Mouse (Mus musculus) gastrocnemius, postnatal 25 days (tissue): ENCODE measurements around the gene Gm3072. TPM values are rescaled to one million over a fixed set of nuclear protein-coding genes. Genes with fewer than 3 reads are reported as not detected.
"Not testable (repeated sequence)": the region's sequence is repeated elsewhere in the genome, so short reads cannot be mapped to it uniquely, and the experiment has no call there.

Experiments used
- DNase-seq: peaks from one replicate; pipeline ENCODE4 v3.0.0; 2022
- long read RNA-seq, 2 experiments: library from polyadenylated mRNA; stranded (forward); transcript quantifications; one replicate each; pipeline ENCODE4 v2.0.0; 2021
- total RNA-seq, 2 experiments: library from RNA; stranded (reverse); gene quantifications; 1 replicate in 1 of 2; 2 replicates in 1 of 2; pipeline ENCODE4 v1.2.3; 2021

The Gm3072 gene
- not detected for total RNA-seq
- long read RNA-seq, experiment 1: 0 reads
- long read RNA-seq, experiment 2: 0 reads

DNA sequence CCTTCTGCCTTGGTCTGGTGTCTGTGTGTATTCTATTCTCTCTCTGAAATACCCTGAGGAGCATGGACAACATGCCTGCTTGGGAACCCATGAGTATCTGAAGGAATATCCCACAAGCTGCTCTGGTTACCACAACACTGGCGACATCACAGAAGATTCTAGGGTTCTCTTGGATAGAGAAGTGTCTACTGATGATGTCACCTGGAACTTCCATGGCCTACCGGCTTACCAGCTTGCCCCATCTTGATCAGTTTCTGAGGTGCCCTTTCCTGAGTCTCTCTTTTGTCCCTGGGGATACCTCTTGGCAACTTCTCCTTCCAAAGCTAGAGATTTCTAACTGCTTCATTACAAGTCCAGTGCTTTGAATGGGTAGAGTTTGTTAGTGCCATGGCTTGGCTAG is at the start of gene Gm3072:
Gm3072 (minus strand) TSS at position 101 of the 400 bp plus-strand sequence.
- DNase-seq: not testable (repeated sequence)

DNA sequence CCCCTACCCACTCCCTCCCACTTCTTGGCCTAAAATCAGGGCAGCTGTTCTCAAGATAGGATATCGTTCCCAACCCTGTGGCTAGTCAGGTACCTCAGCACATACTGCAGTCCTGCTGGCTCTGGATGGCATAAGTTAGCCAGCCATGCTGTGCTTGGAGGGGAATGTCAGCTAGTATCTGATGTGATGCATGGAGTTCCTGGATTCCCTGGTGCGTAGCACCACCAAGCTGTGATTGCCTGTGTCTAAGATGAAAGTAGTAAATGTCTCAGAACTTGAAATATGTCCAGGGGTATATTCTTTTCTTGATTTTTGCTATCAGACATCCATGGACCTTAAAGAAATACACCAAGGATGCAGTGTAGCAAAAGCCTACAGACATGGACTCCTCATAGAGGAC is 23.8 kb upstream of the Gm3072 start:
- not testable (repeated sequence) for DNase-seq

DNA sequence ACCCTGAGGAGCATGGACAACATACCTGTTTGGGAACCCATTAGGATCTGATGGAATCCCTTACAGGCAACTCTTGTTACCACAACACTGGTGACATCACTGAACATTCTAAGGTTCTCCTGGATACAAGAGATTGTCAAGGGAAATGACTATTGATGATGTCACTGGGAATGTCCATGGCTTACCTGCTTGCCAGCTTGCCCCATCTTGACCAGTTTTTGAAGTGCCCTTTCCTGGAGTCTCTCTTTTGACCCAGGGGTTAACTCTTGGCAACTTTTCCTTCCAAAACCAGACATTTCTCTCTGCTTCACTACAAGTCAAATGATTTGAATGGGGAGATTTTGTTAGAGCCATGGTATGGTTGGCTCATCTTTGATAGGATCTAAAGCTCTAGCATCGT is 22.0 kb upstream of the Gm3072 start, which contains the start of gene Gm3676:
Gm3676 (minus strand) TSS at position 101 of the 400 bp plus-strand sequence.
- not testable (repeated sequence) for DNase-seq

DNA sequence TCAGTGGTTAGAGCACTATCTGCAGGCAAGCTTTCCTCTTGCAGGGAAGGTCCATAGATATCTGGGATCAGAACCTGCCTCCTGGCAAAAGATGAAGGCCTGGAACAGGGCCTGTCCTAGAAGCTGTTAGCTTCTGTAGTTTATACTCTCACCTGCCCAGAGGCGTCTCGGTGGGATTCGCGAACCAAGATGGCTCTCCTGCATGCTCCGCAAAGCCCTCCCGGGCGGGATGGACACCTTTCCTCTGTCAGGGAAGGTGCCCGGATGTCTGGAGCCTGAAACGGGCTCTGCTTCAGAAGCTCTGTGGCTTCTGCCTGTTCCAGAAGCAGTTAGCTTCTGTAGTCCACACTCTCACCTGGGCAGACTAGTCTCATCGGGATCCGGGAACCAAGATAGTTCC is 5.7 kb upstream of the Gm3072 start:
- DNase-seq: not testable (repeated sequence)

DNA sequence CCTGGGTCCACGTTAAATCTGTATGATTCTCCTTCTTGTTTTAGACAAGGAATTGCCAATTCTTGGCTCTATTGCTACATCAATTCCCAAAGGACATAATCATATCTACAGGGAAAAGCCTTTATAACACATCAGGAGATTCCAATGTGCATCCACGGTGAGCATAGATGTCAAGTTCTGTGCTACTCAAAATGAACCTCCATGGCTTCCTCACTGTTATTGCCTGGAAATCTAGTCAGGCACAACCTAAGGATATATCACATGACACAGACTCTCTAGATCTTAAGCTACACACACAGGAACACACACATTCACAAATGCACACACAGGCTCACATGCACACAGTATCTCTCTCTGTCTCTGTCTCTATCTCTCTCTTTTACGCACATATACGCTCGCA is 1.9 kb downstream of the Gm3072 start:
- not testable (repeated sequence) for DNase-seq

DNA sequence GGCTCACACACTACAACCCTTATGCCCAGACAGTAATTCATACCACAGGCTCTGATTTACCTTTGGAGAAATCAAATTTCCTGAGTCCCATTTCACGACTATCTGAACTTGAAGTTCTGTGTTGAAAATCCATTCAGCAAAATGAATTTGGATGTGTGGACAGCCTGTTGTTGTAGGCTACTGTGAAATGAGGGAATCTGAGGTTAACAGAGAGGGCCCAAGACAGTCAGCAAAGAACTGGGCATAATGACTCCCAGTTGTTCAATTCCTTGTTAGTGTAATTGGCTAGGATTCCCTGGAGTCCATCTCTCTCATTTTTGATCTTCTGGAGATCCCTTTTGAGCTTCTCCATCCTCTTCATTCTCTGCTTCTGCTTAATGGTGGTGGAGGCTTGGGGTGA is 13.7 kb downstream of the Gm3072 start:
- DNase-seq: not testable (repeated sequence)

DNA sequence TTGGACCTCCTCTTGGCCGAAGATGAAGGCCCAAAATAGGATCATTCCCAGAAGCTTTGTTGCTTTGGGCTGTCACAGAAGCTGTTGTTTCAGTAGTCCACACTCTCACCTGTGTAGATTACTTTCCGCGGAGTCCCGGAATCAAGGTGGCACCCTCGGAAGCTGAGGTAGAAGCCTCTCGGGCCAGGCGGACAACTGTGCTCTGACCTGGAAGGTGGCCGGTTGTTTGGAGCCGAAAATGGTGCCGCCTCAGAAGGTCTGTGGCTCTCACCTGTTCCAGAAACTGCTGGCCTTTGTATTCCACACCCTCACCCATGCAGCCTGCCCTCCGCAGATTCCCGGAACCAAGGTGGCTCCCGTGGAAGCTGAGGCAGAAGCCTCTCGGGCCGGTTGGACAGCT is 23.5 kb downstream of the Gm3072 start:
- not testable (repeated sequence) for DNase-seq

DNA sequence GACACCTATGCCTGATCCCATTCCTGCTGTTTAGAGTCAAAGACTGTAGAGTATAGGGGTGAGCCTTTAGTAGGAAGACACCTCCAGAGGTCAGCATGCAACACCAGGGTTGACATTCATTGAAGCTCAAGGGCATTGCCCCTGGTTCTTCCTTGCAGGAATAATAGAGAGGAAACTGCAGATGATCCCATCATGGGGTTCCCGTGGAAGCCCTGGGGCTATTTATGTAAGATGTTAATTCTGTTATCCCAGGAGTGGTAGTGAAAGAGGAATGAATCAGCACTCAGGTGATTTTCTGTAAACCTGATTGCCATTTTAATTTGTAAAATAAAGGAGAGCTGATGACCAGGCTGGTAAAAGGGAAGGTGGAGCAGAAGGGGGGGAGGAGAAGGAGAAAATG is 38.1 kb downstream of the Gm3072 start:
- DNase-seq: not testable (repeated sequence)

DNA sequence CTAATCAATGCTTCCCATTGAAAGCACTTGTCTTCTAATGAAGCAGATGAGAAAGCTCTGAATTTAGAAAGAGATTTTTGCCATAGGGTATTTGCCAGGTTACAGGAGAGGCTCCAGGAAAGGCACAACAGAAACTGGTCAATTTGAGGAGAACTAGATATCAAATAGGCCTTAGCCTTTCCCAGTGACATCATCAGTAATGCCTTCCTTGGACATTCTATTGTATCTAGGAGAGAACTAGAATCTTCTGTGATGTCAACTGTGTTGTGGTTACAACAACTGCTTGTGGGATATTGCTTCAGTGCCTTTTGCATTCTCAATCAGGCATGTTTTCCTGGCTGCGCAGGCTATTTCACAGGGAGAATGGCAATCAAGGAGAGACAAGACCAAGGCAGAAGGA is 51.5 kb downstream of the Gm3072 start, which contains the start of gene 1700049E17Rik2:
1700049E17Rik2 (plus strand) TSS at position 301 of the 400 bp plus-strand sequence.
- DNase-seq: not testable (repeated sequence)

Other genes starting within 250 kb of the Gm3072 start
- gene Gm7945, start 238.2 kb downstream of the Gm3072 start, total RNA-seq: not detected
- gene Gm6482, start 216.3 kb downstream of the Gm3072 start, total RNA-seq: not detected
- not detected for gene Gm7954, start 171.1 kb downstream of the Gm3072 start, total RNA-seq
- not detected for gene Gm3486, start 135.1 kb downstream of the Gm3072 start, total RNA-seq
- not detected for gene Gm7970, start 69.0 kb downstream of the Gm3072 start, total RNA-seq
- not detected for gene 1700049E17Rik2, start 51.4 kb downstream of the Gm3072 start, total RNA-seq
- not detected for gene Gm3676, start 21.9 kb upstream of the Gm3072 start, total RNA-seq
- not detected for gene Gm8068, start 77.3 kb upstream of the Gm3072 start, total RNA-seq
- gene Gm7929, start 126.0 kb upstream of the Gm3072 start, total RNA-seq: not detected
- not detected for gene Gm47189, start 147.8 kb upstream of the Gm3072 start, total RNA-seq